Mouse (Mus musculus): ENCODE measurements at regions not wholly inside any gene's neighbourhood (a gene's known extent, or its start where the extent isn't known, plus 50 kb on each side); places are given as distances from the start of the nearest gene placed in this dataset.

- no peak for DNase-seq
These were observed 110.9 kb downstream of the Ndufa4 start for GRCm38 (mm10) chr6:11796361-11796760.

GRCm38 (mm10) chr6:11793366-11793765, 113.9 kb downstream of the Ndufa4 start:
- DNase-seq = peak; percentile 54

GRCm38 (mm10) chr6:11792186-11792585, 115.1 kb downstream of the Ndufa4 start:
- no peak for DNase-seq

- DNase-seq = no peak
These were observed 116.2 kb downstream of the Ndufa4 start for GRCm38 (mm10) chr6:11791056-11791455.

- no peak for DNase-seq
These were observed 133.3 kb downstream of the Ndufa4 start for GRCm38 (mm10) chr6:11773992-11774391.

GRCm38 (mm10) chr6:11762912-11763311, 144.4 kb downstream of the Ndufa4 start:
- no peak for DNase-seq

GRCm38 (mm10) chr6:11737667-11738066, 169.6 kb downstream of the Ndufa4 start:
- no peak for DNase-seq

GRCm38 (mm10) chr6:11731126-11731525, 176.2 kb downstream of the Ndufa4 start:
- no peak for DNase-seq

- DNase-seq = no peak
These were observed 176.6 kb downstream of the Ndufa4 start for GRCm38 (mm10) chr6:11730667-11731066.

GRCm38 (mm10) chr6:11727806-11728205, 179.5 kb downstream of the Ndufa4 start:
- DNase-seq = no peak

GRCm38 (mm10) chr6:11727370-11727769, 179.9 kb downstream of the Ndufa4 start:
- DNase-seq = no peak

GRCm38 (mm10) chr6:11723519-11723918, 183.8 kb downstream of the Ndufa4 start:
- DNase-seq = no peak

GRCm38 (mm10) chr6:11720274-11720673, 187.0 kb downstream of the Ndufa4 start:
- DNase-seq = no peak

GRCm38 (mm10) chr6:11710581-11710980, 196.7 kb downstream of the Ndufa4 start:
- no peak for DNase-seq

- no peak for DNase-seq
These were observed 197.8 kb downstream of the Ndufa4 start for GRCm38 (mm10) chr6:11709465-11709864.

All from right cerebral cortex, postnatal 25 days (tissue).